Mouse (Mus musculus): Measurements from ENCODE around the gene Arid3b.

DNA sequence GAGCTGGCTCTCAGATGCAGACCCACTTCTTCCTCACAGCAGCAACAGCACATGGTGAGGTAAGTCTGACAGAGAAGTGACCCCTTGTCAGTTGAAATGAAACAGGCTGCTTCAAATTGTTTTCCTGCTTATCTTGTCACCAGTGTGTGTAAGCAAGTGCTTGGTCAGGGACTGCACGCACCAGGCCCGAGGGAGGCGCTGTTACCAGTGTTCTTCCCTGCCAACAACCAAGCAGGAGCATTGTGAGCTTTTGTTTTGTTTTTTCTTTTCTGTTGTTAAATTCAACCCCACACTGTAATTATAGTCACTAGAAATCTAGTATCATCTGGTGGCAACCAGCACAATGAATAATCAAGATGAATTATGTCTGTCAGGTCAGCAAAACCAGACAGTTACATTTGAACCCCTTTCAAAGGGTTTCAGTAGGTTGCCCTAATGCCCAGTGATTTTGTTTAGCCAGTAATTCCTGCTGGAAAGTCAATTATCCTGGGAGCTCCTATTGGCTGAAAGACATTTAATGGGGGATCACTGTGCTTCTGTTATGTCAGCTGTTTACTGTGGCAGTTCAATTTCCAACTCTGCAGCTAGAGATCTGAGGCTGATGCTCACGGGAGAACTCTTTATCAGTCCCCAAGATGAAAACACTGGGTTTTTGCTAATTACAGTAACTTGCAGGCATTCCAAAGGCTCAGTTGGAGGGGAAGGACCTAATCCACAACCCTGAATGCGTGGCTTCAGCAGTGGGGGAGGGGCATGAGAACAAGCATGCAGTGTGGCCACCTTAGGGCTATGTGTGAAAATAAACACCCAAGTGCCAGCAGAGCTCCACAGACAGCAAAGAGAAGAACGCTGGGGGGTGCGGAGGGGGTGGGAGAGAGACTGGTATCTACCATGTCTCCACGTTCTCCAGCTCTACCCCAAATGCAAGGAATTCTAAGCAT, 24.5 kb downstream of the Arid3b start:
- TF ChIP-seq CTCF (IDR thresholded peaks at IDR 0.05; ENCODE audit: insufficient read depth, low read length) (no peak), POLR2A (IDR thresholded peaks at IDR 0.05; ENCODE audit: borderline replicate concordance, extremely low read depth, low read depth, low read length) (no peak)
